Mouse (Mus musculus) left cerebral cortex, postnatal 25 days (tissue): ENCODE data around the gene Zfp68. TPM values are rescaled to one million over a fixed set of nuclear protein-coding genes. Genes with fewer than 3 reads are reported as not detected.
A peak's percentile ranks its signal among the peaks of the same experiment; 100 is the strongest.
"Not testable (repeated sequence)": the region's sequence is repeated elsewhere in the genome, so short reads cannot be mapped to it uniquely, and the experiment has no call there.

ENCODE experiments used
- DNase-seq, 2 experiments: peaks; one replicate each; pipeline ENCODE4 v3.0.0; 2022; ENCODE audit warnings: low spot score in 2 of 2, mixed read lengths in 1 of 2
- intact Hi-C: fragments of 180-260 bp; cut with DNase I; formaldehyde crosslinking; loops from one replicate; pipeline ENCODE4 v1.15.1; 2025
- total RNA-seq, 2 experiments: library from RNA; stranded (reverse); gene quantifications; 2 replicates each; pipeline ENCODE4 v1.2.3; 2021

Zfp68 gene
- total RNA-seq: 10 to 100 TPM; 26.2 to 29.1 TPM

DNA sequence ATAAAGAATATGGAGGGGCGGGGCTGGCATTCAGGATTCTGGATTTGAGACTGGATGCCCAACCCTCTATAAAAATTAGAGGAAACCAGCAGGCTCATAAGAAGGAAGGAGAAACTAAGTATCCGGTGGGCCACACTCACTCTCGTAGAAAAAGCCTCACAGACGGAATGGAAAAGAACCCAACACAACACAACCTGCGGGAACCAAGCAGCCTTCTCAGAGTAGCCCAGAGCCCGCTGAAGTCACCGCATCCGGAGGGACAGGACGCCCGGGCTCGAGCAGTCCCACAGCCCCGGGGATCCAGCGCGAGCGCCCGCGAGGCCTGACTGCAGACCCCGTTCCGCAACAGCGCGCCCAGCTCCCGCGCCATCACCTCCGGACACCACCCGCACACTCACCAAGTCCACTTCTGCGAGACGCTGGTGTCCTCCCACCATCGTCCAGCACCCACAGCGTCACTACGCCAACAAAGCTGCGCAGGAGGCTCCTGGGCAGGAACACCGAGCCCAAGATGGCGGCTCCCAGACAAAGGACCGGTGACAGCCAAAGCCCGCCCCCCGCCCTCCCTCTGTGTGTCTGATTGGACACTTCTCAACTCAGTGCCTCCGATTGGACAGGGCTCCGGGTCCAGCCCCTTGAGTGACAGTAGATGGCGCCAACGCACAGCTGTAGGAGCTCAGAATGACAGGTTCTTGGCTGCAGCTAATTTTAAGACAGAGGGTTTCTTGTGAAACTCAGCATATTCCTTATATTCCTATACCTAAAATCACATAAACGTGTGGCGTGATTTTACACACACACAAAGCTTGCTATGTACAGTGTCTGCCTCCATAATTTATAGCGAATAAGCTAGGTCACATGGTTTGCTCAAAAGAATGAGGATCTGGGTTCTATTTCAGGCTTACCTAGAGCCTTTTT lies at the start of gene Zfp68:
Zfp68 (minus strand) TSS at position 551 of the 918 bp plus-strand sequence.
- intact Hi-C loops: no loop called here
- peak; percentile 95 to 99 for DNase-seq

DNA sequence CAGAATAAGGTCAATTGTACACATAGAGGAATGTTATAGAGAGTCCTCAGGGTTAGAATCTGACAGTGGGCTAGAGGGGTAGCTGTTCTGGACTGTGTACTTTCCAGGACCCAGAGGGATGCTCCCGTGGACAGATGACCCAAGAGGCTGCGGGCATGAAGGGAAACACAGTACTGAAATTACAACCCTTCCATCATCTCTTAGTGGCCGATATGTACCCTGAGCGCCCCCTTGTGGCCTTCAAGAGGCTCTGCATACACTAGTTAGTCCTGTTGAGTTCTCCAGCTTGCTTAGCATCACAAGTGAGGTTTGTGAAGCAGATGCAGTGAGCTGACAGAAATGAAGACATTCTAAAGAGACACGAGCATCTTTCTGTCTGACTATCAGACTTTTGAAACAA lies 39.4 kb upstream of the Zfp68 start:
- peak; percentile 38 to 40 for DNase-seq
- intact Hi-C loops: no loop called here

DNA sequence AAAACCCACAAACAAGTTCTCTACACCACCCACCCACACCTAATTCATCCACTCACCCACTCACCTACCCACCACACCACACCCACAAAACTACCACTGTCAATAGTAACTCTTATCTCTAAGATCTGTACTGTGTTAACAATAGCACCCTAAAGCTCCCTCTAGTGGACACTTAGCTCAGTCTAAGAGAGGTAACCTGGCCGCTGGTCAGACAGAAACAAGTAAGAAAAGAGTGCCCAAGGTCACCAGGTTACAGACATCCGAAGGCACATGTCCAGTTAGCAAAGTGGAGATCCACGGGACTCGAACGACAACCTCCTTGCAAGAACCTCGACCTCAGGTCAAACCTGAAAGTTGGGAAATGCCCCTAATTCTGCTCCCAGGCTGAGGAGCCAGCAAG lies 38.3 kb upstream of the Zfp68 start:
- peak; percentile 45 to 65 for DNase-seq
- intact Hi-C loops: no loop called here

DNA sequence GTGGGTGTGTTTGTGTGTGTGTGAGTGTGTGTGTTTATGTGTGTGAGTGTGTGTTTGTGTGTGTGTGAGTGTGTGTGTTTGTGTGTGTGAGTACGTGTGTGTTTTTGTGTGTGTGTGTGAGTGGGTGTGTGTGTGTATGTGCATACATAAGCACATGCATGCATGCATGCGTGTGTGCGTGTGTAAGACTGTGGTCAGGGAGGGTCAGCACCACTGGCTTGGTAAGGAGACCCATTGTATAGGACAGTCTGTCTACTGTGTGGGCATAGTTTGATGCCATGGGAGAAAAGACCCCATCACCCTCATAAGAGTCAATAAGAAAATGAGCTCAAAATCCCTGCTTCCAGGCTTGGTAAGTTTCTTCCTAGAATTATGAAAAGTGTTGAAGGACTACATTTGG lies 37.8 kb upstream of the Zfp68 start:
- no peak for DNase-seq
- intact Hi-C loops: no loop called here

DNA sequence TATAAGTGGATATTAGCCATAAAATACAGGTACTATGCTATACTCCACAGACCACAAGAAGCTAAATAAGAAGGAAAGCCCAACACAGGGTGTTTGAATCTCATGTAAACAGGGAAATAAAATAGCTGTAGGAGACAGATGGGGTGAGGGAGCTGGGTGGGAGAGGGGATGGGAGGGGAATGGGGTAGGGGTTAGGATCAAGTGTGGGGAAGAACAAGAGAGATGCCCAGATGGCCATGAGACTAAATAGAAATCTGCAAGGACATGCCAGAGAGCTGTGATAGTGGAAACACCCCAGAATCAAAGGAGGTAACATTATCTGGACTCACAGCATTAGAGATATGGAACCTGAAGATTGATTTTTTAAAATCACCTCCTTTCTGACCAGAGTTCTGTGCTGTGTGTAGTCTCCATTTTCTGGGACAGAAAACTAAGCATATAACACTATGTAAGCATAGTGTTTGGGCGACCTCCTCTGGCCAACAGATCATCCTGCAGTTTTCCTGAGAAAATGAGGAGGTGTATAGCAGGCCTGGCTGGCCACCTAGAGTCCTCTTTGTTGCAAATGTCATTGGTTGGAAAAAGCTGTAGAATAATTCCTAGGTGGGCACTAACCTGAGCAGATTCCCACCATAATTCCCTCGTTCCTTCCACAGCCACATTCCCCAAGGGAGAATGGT lies 37.1 kb upstream of the Zfp68 start:
- peak; percentile 61 to 62 for DNase-seq
- intact Hi-C loops: no loop called here

DNA sequence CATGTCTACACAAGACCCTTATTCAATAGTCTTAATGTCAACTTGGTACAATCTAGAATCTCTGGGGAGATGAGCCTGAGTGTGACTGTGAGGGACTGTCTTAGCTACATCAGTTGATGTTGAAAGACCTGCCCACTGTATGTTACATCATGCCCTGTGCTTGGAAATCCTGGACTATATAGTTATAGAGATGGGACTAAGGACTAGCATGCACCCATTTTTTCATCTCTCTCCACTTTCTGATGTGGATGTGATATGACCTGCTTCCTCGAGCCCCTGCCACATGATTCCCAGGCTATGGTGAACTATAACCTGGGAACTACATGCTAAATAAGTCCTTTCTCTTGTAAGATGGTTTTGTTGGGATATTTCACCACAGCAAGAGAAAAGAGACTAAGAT lies 33.4 kb upstream of the Zfp68 start:
- intact Hi-C loops: no loop called here
- DNase-seq: no peak

DNA sequence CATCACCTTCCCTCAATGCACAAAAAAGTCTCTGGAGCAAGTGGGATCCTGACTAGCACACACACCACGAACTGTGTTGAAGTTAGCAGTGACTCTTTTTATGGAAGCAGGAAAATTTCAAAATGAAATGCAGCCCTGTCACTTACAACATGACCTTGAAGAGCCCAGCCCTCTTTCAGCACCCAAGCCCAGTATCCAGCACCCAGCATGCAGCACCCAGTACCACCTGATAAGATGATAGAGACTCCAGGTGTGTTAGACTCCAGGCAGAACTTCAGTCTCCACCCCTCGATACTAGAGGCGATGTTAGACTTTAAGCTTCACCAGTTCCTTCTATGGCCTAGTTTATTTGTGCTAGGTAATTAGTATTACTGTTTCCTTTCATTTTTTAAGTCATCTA lies 22.2 kb upstream of the Zfp68 start:
- no peak for DNase-seq
- intact Hi-C loops: no loop called here

DNA sequence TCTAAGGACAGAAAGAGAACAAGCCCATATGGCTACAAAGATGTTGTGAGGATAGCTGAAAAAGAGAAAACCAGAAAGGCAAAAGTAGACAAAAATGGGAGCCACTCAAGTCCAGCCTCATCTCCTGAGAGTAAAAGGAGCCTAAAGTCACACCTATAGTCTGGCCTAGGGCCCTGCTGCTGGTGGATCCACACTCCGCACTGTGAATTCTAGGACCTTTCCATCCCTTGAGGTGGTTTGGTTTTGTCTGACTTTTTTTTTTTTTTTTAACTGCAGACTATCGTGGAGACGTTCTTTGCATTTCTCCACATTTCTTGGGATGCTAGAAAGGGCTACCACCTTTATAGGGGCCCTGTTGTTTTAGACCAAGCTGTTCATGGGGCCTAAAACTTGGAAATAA lies 21.5 kb upstream of the Zfp68 start:
- intact Hi-C loops: no loop called here
- DNase-seq: no peak

DNA sequence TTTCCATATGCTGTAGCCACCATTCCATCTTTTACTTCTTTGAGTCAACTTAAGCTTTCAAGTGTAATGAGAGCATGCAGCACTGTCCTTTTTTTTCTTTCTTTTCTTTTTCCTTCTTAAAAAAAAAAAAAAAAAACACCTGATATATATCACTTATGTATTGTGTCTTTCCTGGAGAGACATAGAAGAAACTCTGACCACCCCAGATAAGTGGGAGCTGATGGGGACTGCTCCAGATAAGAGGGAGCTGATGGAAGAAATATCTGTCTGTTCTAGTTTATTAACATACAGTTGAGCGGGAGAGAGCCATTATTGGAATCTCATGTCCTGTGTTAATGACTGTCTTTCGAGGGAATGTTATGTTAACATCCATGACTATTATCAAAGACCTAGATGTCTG lies 16.9 kb upstream of the Zfp68 start:
- intact Hi-C loops: no loop called here
- DNase-seq: no peak

DNA sequence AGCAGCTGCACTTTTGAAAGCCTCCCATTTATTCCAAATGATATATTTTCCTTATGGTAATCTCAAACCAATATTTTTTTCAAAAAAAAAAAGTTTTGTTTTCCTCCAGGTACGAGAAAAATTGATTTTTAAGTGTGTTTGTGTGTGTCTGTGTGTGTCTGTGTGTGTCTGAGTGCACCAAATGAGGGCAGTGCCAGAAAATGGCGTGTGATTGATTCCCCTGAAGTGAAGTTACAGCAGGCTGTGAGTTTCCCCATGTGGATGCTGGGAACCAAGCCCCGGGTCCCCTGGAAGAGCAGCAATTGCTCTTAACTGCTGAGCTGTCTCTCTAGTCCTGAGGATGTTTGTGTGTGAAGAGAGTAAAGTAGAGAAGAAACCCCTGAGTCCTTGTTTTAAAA lies 3.9 kb upstream of the Zfp68 start:
- intact Hi-C loops: no loop called here
- DNase-seq: no peak

DNA sequence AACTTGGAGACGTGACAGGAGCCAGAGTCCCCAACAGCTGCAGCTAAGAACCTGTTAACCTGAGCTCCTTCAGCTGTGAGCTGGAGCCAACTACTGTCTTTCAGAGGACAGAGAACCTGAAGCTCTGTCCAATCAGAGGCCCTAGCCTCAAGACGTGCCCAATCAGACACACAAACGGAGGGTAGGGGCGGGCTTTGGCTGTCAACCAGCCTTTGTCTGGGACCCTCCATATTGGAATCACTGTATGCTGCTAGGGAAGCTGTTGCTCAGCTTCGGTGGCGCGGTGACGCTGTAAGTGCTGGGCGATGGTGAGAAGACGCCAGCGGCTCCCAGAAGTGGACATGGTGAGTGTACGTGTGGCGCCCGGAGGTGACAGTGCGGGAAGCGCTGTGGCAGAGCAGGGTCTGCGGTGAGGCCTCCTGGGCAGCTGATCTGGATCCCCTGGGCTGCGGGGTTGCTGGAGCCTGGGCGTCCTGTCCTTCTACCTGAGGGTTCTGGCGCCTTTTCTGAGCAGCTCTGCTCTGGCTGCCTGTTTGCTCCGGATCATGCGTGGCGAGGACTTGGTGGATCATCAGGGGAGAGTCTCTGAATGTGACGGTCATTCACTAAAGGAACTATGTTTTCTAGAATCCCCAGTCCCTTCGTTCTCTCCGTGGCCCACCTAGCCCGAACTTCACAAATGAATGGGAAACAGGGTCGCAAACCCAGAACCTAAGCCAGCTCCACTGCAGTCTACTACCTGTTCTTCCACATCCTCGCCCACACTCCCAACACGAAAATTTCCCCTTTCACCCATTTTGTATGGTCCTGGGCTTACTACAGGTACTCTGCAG lies 3.3 kb upstream of the Zfp68 start, which contains the start of gene A430033K04Rik:
A430033K04Rik (plus strand) TSS at position 215 of the 833 bp plus-strand sequence.
- peak; percentile 91 to 98 for DNase-seq
- intact Hi-C loops: no loop called here

DNA sequence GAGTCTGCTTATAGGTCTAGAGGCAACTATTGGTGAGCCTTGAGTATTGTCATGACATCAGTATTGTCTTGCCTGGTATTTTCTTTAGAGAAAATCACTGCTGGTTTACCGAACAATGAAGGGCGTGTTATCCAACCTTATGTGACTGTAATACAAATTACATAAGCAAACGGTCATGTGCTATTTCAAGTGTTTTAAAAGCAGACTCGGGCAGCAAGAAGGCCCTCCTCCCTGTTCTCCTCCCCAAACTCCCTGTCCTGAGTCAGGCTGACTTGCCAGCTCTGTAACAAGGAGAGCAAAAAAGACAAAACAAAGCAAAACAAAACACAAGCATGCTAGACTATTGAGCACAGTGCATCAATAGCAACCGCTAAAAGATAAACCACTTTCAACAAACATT lies 1.3 kb upstream of the Zfp68 start:
- intact Hi-C loops: no loop called here

DNA sequence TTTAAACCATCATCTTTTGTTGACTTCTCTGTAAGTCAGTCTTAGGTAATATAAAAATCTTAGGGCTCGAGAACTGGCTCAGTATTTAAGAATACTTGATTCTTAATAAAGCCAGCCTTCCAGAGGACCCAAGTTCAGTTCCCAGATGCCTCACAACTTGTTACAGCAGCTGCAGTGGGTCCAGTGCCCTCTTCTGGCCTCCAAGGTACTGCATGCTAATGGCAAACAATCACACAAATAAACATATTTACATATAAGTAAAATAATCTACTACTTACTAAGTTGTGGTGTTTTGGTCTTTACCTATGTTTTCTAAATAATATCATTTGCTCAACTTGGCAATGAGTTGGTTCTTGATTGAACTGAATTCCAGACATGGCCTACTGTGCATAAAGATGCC lies 1.2 kb downstream of the Zfp68 start:
- DNase-seq: no peak

More for the DNA sequence above, 1.3 kb upstream of the Zfp68 start:
- no peak for DNase-seq

DNA sequence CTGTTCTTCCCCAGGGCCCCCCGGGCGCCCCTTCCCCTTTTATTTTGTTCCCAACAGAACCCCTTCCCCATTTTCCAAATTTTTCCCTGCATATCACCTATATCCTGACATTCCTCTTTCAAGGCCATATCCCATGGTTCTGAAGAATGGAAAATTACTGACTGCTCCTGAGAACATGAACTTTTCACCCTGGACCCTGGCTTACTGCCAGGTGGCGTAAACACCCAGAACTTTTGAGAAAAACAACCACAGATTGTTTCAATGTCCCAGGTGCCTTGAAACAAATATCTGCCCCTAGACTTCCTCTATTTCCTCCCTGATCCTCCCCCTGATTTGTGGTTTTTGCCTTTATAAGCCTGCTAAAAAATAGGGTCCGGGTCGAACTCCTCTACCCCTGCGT lies 32.2 kb downstream of the Zfp68 start:
- intact Hi-C loops: no loop called here
- no peak for DNase-seq

More for the DNA sequence above, 1.2 kb downstream of the Zfp68 start:
- intact Hi-C loops: no loop called here

DNA sequence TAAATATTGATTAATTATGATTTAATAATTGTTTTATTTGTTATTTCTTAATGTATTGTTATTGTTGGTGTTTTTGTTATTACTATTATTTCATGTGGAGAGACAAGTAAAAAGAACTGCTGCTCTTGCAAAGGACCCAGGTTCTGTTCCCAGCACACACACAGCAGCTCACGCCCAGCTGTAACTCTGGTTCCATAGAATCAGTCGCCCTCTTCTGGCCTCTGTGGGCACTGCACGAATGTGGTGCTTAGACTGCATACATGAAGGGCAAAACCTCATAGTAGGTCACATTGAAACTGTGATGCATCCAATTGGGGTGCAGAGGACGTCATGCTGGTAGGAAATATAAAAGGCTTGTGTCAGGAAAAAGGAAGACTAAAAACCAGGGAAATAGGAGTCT lies 47.9 kb downstream of the Zfp68 start:
- DNase-seq: no peak
- intact Hi-C loops: no loop called here

DNA sequence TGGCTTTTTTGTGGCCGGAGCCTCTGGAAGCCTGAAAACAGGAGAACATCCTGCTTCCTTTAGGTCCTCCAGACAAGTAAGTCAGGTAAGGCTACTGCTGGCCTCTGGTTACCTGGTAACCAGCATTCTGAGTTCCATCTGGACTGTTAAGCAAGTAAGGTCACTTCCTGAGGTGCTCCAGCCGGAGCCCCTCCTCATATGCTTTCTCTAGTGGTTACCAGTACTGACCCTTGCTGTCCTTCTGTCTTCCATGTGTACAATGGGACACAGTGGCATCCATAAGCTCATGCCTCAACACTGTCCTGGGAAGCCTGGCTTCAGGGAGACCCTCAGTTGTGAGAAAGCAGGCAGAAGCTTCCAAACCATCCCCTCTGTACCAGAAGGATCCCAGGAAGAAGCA lies 54.9 kb downstream of the Zfp68 start, which contains the start of gene 1700123K08Rik:
1700123K08Rik (minus strand) TSS at position 101 of the 400 bp plus-strand sequence.
- DNase-seq, intact Hi-C loops: not testable (repeated sequence)
